Comparison of ENCODE assay signal across 7 mouse cellular contexts in the genomic region with DNA sequence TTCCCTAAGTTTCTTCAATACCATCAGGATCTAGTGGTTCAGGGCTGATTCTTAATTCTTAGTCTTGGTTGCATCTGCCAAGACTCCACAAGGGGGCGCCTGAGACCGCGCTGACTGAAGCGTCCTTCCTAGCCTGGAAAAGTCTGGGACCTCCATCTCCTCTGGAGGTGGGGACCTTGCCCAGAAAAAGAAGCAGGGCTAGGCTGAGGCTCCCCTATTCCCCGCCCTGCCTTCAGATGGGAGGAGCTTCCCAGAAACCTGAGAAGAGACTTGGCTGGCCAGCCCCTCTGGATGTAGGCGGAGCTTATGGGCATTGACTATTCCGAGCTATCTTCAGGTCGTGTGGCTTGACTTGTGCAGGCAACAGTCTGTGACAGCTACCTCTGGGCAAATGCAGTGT. TPM values are rescaled to one million over a fixed set of nuclear protein-coding genes. Genes with fewer than 3 reads are reported as not detected.
DNase-seq lines count a peak whose midpoint lies in the region; ATAC-seq and TF ChIP-seq lines count a peak whose summit lies in the region.

No protein-coding gene starts in this region.

- no peaks in the 10 kb centered on the region for H3K9me3 ChIP-seq in hindbrain, postnatal 0 days (ENCODE audit: low read length)

- ATAC-seq in activated CD4-positive, CD25-positive, alpha-beta regulatory T cell, adult 4 months: peak; percentile 20
- peak; percentile 5; the same call in 1 of the 2 replicates for ATAC-seq in hindbrain, postnatal 0 days

- TF ChIP-seq CTCF in hindbrain, postnatal 0 days (IDR thresholded peaks at IDR 0.05; ENCODE audit: low read depth): peak; percentile 96

- no peak overlapping the region for H3K4me2 ChIP-seq in hindbrain, postnatal 0 days (ENCODE audit: low read depth, low read length)

- no peak overlapping the region for H3K4me3 ChIP-seq in hindbrain, postnatal 0 days (ENCODE audit: low read length)

- no peaks in the 10 kb centered on the region for H3K27me3 ChIP-seq in hindbrain, postnatal 0 days (ENCODE audit: insufficient read depth, low read length)

- peaks cover 12% of the 10 kb centered on the region for H3K4me1 ChIP-seq in hindbrain, postnatal 0 days (ENCODE audit: insufficient read depth, low read length)

- DNase-seq in cerebellum, postnatal 36 days: peak; percentile 77 to 78
- DNase-seq in gastrocnemius, adult 8-10 months (ENCODE audit: low spot score in 2 of 2): peak; percentile 72 to 86
- DNase-seq in hindbrain, postnatal 0 days (ENCODE audit: low spot score): peak; percentile 89
- peak; percentile 75 for DNase-seq in left cerebral cortex, postnatal 25 days (ENCODE audit: low spot score in 2 of 2)
- peak; percentile 92 for DNase-seq in mesoderm, embryonic 11.5 days (ENCODE audit: low read depth, low spot score)
- peak; percentile 47 to 76 for DNase-seq in spleen, adult 18-20 months

- 3% methylated on average over 8 of the region's 8 CpGs for WGBS in hindbrain, postnatal 0 days

- no peaks in the 10 kb centered on the region for H3K36me3 ChIP-seq in hindbrain, postnatal 0 days (ENCODE audit: insufficient read depth, low read length)

- H3K27ac ChIP-seq in hindbrain, postnatal 0 days: no peak overlapping the region

- no peak overlapping the region for H3K9ac ChIP-seq in hindbrain, postnatal 0 days (replicated peaks; ENCODE audit: low read length)

- intact Hi-C loops in left cerebral cortex, postnatal 25 days (cut with DNase I): loop anchor here (1.0 to 10.0 kb wide), 4 partner anchors 71 to 499 kb away; a partner anchor contains a TSS

RNA-seq across cellular contexts. Expression of a gene that starts 2.5 kb away (rescaled TPM):
- polyA plus RNA-seq in activated CD4-positive, CD25-positive, alpha-beta regulatory T cell, adult 4 months (2017; shearing (Covaris generic)): 1 to 10 TPM; 5.9 to 7.2 TPM
- total RNA-seq in gastrocnemius, adult 8-10 months (2022): 10 to 100 TPM in 1 of 4 experiments, 1 to 10 TPM in 3; 8.1 to 10.8 (median 9.0) TPM
- total RNA-seq in hindbrain, postnatal 0 days (2014; rRNA removed): 56.8 and 60.5 TPM in 2 replicates
- 25.1 and 26.4 TPM in 2 replicates for polyA plus RNA-seq in hindbrain, postnatal 0 days (2015; fragmentation: Nextera tagmentation; extraction: Ambion mirVana)
- 10 to 100 TPM; 23.9 to 30.4 TPM for total RNA-seq in left cerebral cortex, postnatal 25 days (2021)

RNA-seq across cellular contexts. Expression of a gene that starts 13.8 kb away (rescaled TPM):
- polyA plus RNA-seq in activated CD4-positive, CD25-positive, alpha-beta regulatory T cell, adult 4 months (2017; shearing (Covaris generic)): not detected
- total RNA-seq in gastrocnemius, adult 8-10 months (2022): not detected
- not detected in 2 replicates for total RNA-seq in hindbrain, postnatal 0 days (2014; rRNA removed)
- polyA plus RNA-seq in hindbrain, postnatal 0 days (2015; fragmentation: Nextera tagmentation; extraction: Ambion mirVana): not detected in 2 replicates
- total RNA-seq in left cerebral cortex, postnatal 25 days (2021): not detected

RNA-seq across cellular contexts. Expression of a gene that starts 18.7 kb away (rescaled TPM):
- polyA plus RNA-seq in activated CD4-positive, CD25-positive, alpha-beta regulatory T cell, adult 4 months (2017; shearing (Covaris generic)): 1,000 to 10,000 TPM; 1,181 to 1,680 TPM
- 100 to 1,000 TPM; 348 to 580 (median 436) TPM for total RNA-seq in gastrocnemius, adult 8-10 months (2022)
- 752 and 857 TPM in 2 replicates for total RNA-seq in hindbrain, postnatal 0 days (2014; rRNA removed)
- polyA plus RNA-seq in hindbrain, postnatal 0 days (2015; fragmentation: Nextera tagmentation; extraction: Ambion mirVana): 445 and 465 TPM in 2 replicates
- total RNA-seq in left cerebral cortex, postnatal 25 days (2021): 100 to 1,000 TPM; 648 to 660 TPM

RNA-seq across cellular contexts. Expression of a gene that starts 50.2 kb away (rescaled TPM):
- polyA plus RNA-seq in activated CD4-positive, CD25-positive, alpha-beta regulatory T cell, adult 4 months (2017; shearing (Covaris generic)): under 1 TPM; 0.28 to 0.59 TPM
- 10 to 100 TPM; 10.8 to 16.5 (median 13.8) TPM for total RNA-seq in gastrocnemius, adult 8-10 months (2022)
- 10.3 and 16.5 TPM in 2 replicates for total RNA-seq in hindbrain, postnatal 0 days (2014; rRNA removed)
- 2.7 and 3.5 TPM in 2 replicates for polyA plus RNA-seq in hindbrain, postnatal 0 days (2015; fragmentation: Nextera tagmentation; extraction: Ambion mirVana)
- total RNA-seq in left cerebral cortex, postnatal 25 days (2021): 1 to 10 TPM; 6.0 to 6.7 TPM

RNA-seq across cellular contexts. Expression of a gene that starts 58.7 kb away (rescaled TPM):
- polyA plus RNA-seq in activated CD4-positive, CD25-positive, alpha-beta regulatory T cell, adult 4 months (2017; shearing (Covaris generic)): not detected
- total RNA-seq in gastrocnemius, adult 8-10 months (2022): not detected
- not detected in 2 replicates for total RNA-seq in hindbrain, postnatal 0 days (2014; rRNA removed)
- polyA plus RNA-seq in hindbrain, postnatal 0 days (2015; fragmentation: Nextera tagmentation; extraction: Ambion mirVana): not detected in 2 replicates
- not detected for total RNA-seq in left cerebral cortex, postnatal 25 days (2021)
